Mouse (Mus musculus): ENCODE data around the gene Pnpla5. TPM values are rescaled to one million over a fixed set of nuclear protein-coding genes. Genes with fewer than 3 reads are reported as not detected.

Pnpla5 gene
- polyA plus RNA-seq, 2 experiments: 0.02 TPM; not detected in 1

GRCm38 (mm10) chr15:84073058-84073457 lies 49.9 kb downstream of the Pnpla5 start:
- Histone ChIP-seq H3K9ac (replicated peaks) (no peak overlapping the region), H3K27ac (no peak overlapping the region), H3K4me1 (replicated peaks; ENCODE audit: control insufficient read depth in 2 of 2, insufficient read depth in 2 of 2, low read length in 1 of 2) (no peaks in the 10 kb centered on the region), H3K36me3 (replicated peaks; ENCODE audit: control insufficient read depth, insufficient read depth, low read depth) (no peaks in the 10 kb centered on the region), H3K4me2 (ENCODE audit: low read depth) (no peak overlapping the region), H3K27me3 (ENCODE audit: control insufficient read depth, insufficient read depth, low read length) (peaks cover 9% of the 10 kb centered on the region), H3K9me3 (ENCODE audit: control insufficient read depth, low read length) (no peaks in the 10 kb centered on the region), H3K4me3 (ENCODE audit: insufficient read depth in 1 of 2, low read depth in 2 of 2, low read length in 2 of 2) (no peak overlapping the region)
- DNase-seq (ENCODE audit: low read depth in 3 of 3, low spot score in 3 of 3) (no peak), ATAC-seq (ENCODE audit: insufficient read depth) (no peak)
- 18% methylated on average over 8 of the region's 8 CpGs for WGBS (ENCODE audit: insufficient replicate concordance)
- no peak for TF ChIP-seq CTCF (IDR thresholded peaks at IDR 0.05; ENCODE audit: low read depth)
- no peak for TF ChIP-seq EP300 (IDR thresholded peaks at IDR 0.05; ENCODE audit: low read depth)

DNA sequence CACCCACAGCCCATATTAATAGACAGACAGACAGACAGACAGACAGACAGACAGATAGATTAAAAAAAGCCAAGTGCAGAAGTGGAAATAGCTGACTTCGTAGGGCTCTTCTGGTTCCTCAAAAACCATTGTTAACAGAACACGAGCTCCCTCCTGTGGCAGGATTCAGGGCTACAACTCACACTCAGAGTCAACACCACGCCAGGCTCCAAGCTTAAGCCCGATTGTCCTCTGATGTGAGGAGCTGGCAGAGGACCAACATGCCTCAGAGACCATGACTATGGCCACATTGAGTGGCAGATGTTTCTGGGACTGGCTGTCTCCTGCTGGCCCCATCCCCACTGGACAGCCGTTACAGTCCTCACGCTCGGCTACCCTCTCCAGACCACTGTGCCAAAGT lies 50.7 kb downstream of the Pnpla5 start:
- Histone ChIP-seq H3K4me2 (ENCODE audit: low read depth) (no peak overlapping the region), H3K4me1 (replicated peaks; ENCODE audit: control insufficient read depth in 2 of 2, insufficient read depth in 2 of 2, low read length in 1 of 2) (no peaks in the 10 kb centered on the region), H3K27ac (no peak overlapping the region), H3K36me3 (replicated peaks; ENCODE audit: control insufficient read depth, insufficient read depth, low read depth) (no peaks in the 10 kb centered on the region), H3K9me3 (ENCODE audit: control insufficient read depth, low read length) (no peaks in the 10 kb centered on the region), H3K27me3 (ENCODE audit: control insufficient read depth, insufficient read depth, low read length) (peaks cover 9% of the 10 kb centered on the region), H3K4me3 (ENCODE audit: insufficient read depth in 1 of 2, low read depth in 2 of 2, low read length in 2 of 2) (no peak overlapping the region), H3K9ac (replicated peaks) (no peak overlapping the region)
- TF ChIP-seq EP300 (IDR thresholded peaks at IDR 0.05; ENCODE audit: low read depth) (no peak), CTCF (IDR thresholded peaks at IDR 0.05; ENCODE audit: low read depth) (peak; percentile 52)
- DNase-seq (ENCODE audit: low read depth in 3 of 3, low spot score in 3 of 3) (peak in 1 of 3 experiments; percentile 9), ATAC-seq (ENCODE audit: insufficient read depth) (no peak)
- 28% methylated on average over 7 of the region's 7 CpGs for WGBS (ENCODE audit: insufficient replicate concordance)

DNA sequence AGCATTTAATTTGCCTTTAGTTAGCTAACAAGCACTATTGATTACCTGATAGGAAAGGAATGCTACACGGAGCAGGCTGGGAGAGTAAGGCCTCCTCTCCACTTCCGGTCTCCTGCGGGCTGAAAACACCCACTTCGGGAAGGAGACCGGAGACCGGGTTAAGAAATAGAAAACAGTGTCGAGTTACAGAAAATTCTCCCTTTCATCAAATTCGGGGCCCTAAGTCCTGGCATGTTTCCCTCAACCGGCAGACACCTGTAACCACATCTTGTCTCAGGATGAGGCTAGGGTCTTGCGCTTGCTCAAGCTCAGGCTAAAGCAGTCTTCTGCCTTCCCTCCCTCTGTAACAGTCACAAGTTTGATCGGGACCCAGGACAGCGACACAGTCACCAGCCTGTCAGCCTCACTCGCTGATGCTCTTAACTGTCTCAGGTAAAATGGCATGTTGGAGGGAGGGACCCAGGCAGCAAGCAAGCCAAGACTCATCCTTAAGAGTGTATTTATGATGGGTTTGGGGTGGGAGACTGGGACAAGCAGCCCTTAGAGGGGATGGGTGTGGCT lies 52.8 kb downstream of the Pnpla5 start:
- no peaks in the 10 kb centered on the region for H3K9me3 ChIP-seq (ENCODE audit: control insufficient read depth, low read length)
- H3K27ac ChIP-seq: no peak overlapping the region
- DNase-seq (ENCODE audit: low read depth in 3 of 3, low spot score in 3 of 3) (no peak), ATAC-seq (ENCODE audit: insufficient read depth) (no peak)
- H3K27me3 ChIP-seq (ENCODE audit: control insufficient read depth, insufficient read depth, low read length): peaks cover 10% of the 10 kb centered on the region
- TF ChIP-seq CTCF (IDR thresholded peaks at IDR 0.05; ENCODE audit: low read depth) (no peak), EP300 (IDR thresholded peaks at IDR 0.05; ENCODE audit: low read depth) (no peak)
- H3K4me1 ChIP-seq (replicated peaks; ENCODE audit: control insufficient read depth in 2 of 2, insufficient read depth in 2 of 2, low read length in 1 of 2): no peaks in the 10 kb centered on the region
- no peak overlapping the region for H3K4me3 ChIP-seq (ENCODE audit: insufficient read depth in 1 of 2, low read depth in 2 of 2, low read length in 2 of 2)
- H3K9ac ChIP-seq (replicated peaks): no peak overlapping the region
- no peak overlapping the region for H3K4me2 ChIP-seq (ENCODE audit: low read depth)
- WGBS (ENCODE audit: insufficient replicate concordance): 3% methylated on average over 13 of the region's 13 CpGs
- H3K36me3 ChIP-seq (replicated peaks; ENCODE audit: control insufficient read depth, insufficient read depth, low read depth): no peaks in the 10 kb centered on the region

GRCm38 (mm10) chr15:84069455-84070050 lies 53.4 kb downstream of the Pnpla5 start:
- TF ChIP-seq EP300 (IDR thresholded peaks at IDR 0.05; ENCODE audit: low read depth): no peak
- Histone ChIP-seq H3K9me3 (ENCODE audit: control insufficient read depth, low read length) (no peaks in the 10 kb centered on the region), H3K27me3 (ENCODE audit: control insufficient read depth, insufficient read depth, low read length) (peaks cover 15% of the 10 kb centered on the region), H3K4me1 (replicated peaks; ENCODE audit: control insufficient read depth in 2 of 2, insufficient read depth in 2 of 2, low read length in 1 of 2) (no peaks in the 10 kb centered on the region), H3K4me2 (ENCODE audit: low read depth) (no peak overlapping the region), H3K9ac (replicated peaks) (no peak overlapping the region), H3K27ac (no peak overlapping the region), H3K36me3 (replicated peaks; ENCODE audit: control insufficient read depth, insufficient read depth, low read depth) (no peaks in the 10 kb centered on the region), H3K4me3 (ENCODE audit: insufficient read depth in 1 of 2, low read depth in 2 of 2, low read length in 2 of 2) (no peak overlapping the region)
- no peak for ATAC-seq (ENCODE audit: insufficient read depth)
- DNase-seq (ENCODE audit: low read depth in 3 of 3, low spot score in 3 of 3): no peak
- WGBS (ENCODE audit: insufficient replicate concordance): 9% methylated on average over 16 of the region's 16 CpGs

DNA sequence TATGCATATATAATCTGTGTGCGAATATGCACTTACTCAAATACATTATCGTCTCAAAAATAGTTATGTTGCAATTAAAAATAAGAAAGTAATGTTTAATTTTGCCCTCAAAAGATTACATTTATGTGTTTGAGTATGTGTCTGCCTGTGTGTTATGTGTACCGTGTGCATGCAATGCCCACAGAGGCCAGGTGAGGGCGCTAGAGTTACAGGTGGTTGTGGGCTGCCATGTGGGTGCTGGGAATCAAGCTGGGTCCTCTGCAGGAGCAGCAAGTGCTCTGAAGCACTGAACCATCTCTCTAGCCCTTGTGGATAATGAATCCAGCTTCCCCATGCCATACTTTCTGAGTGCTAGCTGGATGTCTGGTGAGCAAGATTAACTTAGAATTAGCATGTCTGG lies 57.3 kb downstream of the Pnpla5 start:
- H3K27ac ChIP-seq: no peak overlapping the region
- no peaks in the 10 kb centered on the region for H3K4me1 ChIP-seq (replicated peaks; ENCODE audit: control insufficient read depth in 2 of 2, insufficient read depth in 2 of 2, low read length in 1 of 2)
- H3K9ac ChIP-seq (replicated peaks): no peak overlapping the region
- 55% methylated on average over 4 of the region's 4 CpGs for WGBS (ENCODE audit: insufficient replicate concordance)
- peaks cover 15% of the 10 kb centered on the region for H3K27me3 ChIP-seq (ENCODE audit: control insufficient read depth, insufficient read depth, low read length)
- no peak for DNase-seq (ENCODE audit: low read depth in 3 of 3, low spot score in 3 of 3)
- ATAC-seq (ENCODE audit: insufficient read depth): no peak
- TF ChIP-seq EP300 (IDR thresholded peaks at IDR 0.05; ENCODE audit: low read depth): no peak
- TF ChIP-seq CTCF (IDR thresholded peaks at IDR 0.05; ENCODE audit: low read depth): peak; percentile 50
- no peak overlapping the region for H3K4me3 ChIP-seq (ENCODE audit: insufficient read depth in 1 of 2, low read depth in 2 of 2, low read length in 2 of 2)
- no peaks in the 10 kb centered on the region for H3K9me3 ChIP-seq (ENCODE audit: control insufficient read depth, low read length)
- no peak overlapping the region for H3K4me2 ChIP-seq (ENCODE audit: low read depth)
- no peaks in the 10 kb centered on the region for H3K36me3 ChIP-seq (replicated peaks; ENCODE audit: control insufficient read depth, insufficient read depth, low read depth)
